Mouse (Mus musculus): ENCODE measurements around the gene Aldoart2.
A peak's percentile ranks its signal among the peaks of the same experiment; 100 is the strongest.
"Not testable (repeated sequence)": the region's sequence is repeated elsewhere in the genome, so short reads cannot be mapped to it uniquely, and the experiment has no call there.

The Aldoart2 gene

DNA sequence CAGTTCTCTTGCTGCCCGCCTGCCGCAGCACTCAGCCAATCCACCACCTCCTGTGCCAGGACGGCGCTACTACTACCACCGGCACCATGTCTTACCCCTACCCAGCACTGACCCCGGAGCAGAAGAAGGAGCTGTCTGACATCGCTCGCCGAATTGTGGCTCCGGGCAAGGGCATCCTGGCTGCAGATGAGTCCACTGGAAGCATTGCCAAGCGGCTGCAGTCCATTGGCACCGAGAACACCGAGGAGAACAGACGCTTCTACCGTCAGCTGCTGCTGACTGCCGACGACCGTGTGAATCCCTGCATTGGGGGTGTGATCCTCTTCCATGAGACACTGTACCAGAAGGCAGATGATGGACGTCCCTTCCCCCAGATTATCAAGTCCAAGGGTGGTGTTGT is at the start of gene Aldoart2:
TSS of gene Aldoart2 (plus strand) at position 34 of the 400 bp plus-strand sequence.
- DNase-seq, result no peak

- DNase-seq, result peak; percentile 8
Measured at GRCm38 (mm10) chr12:55518061-55518738, 46.8 kb upstream of the Aldoart2 start.

DNA sequence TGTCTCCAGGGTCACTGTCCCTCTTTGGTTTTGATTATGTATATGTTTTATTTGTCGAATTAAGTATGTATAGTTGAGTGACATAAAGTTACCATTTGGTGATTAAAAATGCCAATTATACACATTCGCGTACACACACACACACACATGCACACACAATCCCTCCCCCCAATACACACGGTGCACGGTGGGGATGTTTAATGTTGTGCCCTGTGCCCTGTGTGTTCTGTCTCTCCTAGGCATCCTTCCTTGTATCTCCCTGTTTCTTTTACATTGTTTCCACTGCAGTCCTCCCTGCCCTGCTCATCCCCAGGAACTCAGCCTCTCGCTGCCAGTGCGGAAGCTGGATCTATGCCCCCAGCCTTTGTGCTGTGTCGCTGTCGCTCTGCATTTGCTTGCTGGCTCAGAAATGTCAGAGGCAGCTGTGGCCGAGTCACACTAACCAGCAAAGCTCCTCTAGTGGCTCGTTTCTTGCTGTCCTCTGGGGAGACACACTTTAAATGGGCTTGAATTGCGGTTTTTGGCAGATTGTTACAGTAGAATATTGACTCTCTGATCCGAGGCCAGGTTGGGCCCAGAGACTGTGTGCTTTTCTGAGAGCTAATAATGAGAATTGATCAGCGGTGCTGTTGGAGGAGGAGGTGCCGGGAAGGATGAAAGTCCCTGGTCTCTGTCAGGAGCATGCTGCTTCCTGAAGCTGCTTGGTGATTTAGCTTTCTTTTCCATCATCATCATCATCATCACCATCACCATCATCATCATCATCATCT is 37.9 kb upstream of the Aldoart2 start:
- DNase-seq, result no peak

DNA sequence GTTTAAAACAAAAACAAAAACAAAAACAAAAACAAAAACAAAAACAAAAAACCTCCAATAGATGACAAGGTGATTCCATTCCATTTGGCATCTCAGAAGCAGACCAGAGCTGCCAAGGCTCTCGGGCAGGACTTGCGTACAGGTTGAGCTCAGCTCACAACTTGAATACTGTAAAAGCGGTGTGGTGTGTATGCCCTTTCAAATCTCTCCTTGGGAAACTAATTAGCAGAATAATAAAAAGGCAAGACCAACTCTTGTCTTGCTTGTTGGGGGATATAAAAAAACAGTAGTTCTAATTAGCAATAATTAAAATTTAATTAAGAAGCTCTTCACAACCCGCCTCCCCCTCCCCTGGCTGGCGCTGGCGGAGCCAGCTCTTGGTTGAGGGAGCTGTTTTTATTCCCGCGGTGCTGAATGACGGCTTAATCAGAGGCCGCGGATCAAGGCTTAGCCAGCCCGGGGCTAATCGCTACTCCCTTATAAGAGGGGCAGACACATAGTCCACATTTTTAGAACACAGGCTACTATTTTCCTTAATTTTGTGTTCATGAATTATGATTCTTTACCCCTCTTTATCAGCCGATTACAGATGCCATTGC is 28.4 kb upstream of the Aldoart2 start:
- DNase-seq, result no peak

- DNase-seq, result no peak
Measured at GRCm38 (mm10) chr12:55537742-55538141, 27.3 kb upstream of the Aldoart2 start.

DNA sequence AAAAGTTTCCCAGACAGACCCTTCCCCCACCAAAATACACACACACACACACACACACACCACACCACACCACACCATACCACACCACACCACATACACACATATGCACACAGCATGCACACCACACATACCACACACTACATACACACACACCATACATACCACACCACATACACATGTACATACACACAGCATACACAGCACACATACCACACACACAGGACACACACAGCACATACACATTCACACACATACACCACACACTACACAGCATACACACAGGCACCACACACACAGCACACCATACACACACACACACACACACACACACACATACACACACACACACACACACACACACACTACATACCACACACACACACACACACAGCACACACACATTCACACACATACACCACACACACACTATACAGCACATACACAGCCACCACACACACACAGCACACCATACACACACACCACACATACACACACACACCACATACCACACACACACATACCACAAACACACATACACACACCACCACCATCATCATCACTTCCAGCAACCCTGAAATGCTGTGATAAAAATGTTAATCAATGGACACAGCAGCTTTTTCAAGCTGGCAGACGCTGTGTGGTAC is 26.6 kb upstream of the Aldoart2 start:
- no peak for DNase-seq

DNA sequence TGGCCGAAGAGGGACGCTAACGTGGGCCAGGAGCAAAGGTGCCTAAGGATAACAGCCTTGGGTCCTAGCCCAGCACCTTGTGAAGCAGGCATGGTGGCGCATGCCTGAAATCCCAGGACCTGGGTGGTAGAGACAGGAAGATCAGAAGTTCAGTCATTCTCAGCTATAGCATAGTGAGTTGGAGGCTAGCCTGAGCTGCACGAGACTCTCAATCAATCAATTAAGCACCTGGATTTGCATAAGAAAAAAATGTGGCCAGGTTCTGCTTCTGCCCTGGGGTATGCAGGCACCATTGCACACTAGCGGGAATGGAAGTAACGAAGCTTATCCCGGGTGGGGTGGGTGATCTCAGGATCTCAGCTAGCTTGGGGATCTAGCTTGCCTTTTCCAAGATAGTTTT is 25.9 kb upstream of the Aldoart2 start:
- no peak for DNase-seq

DNA sequence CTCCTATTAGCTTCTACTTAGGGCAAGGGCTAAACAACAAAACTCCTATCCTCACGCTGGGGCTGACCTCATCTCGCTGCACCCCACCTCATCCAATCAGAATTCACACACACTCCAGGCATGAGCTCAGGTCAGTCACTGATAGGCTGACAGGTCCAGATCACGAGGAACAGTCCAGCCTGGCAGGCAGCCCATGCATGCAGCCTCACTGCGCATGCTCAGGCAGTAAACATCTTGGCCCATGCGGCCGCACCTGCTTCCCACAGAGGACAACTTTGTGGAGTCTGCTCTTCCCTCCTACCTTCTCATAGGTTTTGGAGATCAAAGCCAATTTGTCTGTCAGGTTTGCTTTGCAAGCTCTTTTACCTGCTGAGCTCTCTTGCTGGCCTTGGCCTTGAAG is 10.1 kb upstream of the Aldoart2 start:
- DNase-seq, result not testable (repeated sequence)

- no peak for DNase-seq
Measured at GRCm38 (mm10) chr12:55557866-55558265, 7.2 kb upstream of the Aldoart2 start.

DNA sequence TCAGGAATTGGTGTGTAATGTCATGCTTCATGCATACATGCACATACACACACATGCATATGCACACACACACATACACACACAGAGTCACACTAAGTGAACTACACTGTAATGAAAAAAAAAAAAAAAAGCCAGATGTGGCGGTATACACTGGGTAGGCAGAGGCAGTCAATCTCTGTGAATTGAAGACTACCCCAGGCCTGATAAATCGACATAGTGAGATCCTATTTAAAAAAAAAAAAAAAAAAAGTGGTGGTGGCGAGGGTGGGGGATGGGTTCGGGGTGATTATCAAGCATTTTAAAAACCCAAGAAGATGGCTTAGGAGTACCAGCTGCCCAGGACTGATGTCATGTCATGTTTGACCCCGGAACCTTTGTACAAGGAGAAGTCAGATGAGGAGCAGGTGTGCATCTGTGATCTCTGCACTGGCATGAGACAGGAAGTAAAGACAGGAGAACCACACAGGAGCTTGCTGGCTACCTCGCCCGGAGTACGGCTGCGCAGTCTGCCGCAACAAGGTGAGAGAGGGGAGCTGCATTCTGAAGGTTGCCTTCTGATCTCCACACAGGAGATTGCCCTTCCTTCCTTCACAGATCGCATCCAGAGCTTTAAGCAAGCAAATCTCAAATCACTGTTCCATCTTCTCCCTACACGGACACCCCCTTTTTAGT is 5.7 kb upstream of the Aldoart2 start:
- DNase-seq, result no peak

DNA sequence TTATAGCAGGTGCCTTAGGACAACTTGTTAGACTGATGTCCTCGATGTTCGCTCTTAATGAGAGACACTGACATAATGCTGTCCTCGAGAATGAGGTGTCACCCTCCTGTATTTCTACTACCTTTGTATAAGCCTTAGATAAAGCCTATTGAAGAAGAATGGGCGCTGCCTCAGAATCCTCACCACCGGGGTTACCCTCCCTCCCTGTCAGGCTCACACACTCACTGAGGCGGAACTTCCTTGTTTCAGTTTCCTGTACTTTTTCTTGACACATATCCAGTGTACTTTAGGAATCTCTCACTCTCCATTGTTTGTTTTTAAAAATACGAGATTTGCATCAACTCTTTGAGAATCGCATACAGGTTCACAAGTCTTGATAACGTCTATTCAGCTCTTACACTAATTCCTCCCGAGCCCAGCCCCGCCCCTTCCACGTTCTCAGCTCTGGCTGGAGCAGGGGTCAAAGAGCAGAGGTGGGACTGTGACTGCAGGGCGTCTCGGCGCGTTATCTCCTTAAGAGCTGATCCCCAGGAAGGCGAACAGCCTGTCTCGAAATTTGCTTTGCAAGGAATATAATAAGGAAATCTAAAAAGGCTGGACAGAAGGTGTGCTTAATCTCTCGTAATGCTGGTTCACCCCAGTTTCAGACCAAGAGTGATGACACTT is 4.9 kb upstream of the Aldoart2 start:
- DNase-seq, result no peak

GRCm38 (mm10) chr12:55563742-55564141 is 1.3 kb upstream of the Aldoart2 start:
- DNase-seq, result no peak

- no peak for DNase-seq
Measured at GRCm38 (mm10) chr12:55564187-55564963, 664 bp upstream of the Aldoart2 start.

- no peak for DNase-seq
Measured at GRCm38 (mm10) chr12:55565867-55566266, 828 bp downstream of the Aldoart2 start.

DNA sequence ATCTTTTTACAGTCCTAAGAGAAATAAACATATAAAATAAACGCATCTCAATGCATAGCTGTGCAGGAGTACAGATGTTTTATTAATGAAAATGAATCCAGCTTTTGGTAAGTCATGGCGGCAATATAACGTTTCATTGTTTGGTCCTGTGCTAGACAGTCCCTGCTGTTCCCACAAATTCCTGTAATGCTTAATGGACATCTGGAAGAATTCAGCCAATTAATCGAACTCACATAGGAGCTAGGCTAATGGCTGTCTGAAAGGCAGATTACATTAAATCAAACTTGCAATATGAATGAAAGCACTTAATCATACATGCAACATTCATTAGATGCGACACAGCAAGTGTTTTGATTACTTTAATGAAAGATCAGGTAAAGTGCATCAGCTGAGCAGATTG is 1.8 kb downstream of the Aldoart2 start:
- DNase-seq, result no peak

DNA sequence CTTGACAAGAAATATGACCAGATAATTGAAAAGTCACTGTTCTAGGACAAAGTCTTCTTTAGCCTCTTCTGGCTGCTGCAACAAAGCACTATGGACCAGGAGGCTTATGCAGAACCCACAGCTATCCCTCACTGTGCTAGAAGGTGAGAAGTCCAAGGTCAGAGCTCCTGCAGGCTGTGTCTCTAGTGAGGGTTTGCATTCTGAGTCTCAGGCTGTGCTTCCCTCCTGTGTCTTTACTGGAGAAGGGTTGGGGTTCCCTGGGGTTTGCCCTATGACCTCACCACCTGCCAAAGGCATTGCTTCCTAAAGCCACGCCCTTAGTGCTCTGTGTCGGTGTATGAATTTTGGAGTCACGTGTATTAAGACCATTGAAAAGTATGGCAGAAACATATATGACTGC is 3.4 kb downstream of the Aldoart2 start:
- no peak for DNase-seq

GRCm38 (mm10) chr12:55569676-55570075 is 4.6 kb downstream of the Aldoart2 start:
- no peak for DNase-seq

DNA sequence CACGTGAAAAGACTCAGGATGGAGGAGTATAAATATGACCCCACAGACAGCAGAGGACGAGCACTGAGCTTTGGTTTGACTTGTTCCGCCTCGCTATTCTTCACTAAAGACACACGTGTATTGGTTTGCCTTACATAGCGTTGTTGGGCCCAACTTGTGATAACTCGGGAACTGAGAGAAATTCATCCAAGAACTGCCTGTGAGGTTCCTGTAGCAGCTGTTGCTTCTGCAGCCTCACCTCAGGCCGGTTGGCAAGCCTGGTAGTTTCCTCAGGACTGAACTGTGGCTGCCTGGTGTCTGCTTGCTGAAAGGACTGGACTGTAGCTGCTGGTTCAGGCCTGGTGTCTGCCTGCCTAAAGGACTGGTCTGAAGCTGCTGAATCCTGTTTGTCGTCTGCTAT is 5.6 kb downstream of the Aldoart2 start:
- no peak for DNase-seq

DNA sequence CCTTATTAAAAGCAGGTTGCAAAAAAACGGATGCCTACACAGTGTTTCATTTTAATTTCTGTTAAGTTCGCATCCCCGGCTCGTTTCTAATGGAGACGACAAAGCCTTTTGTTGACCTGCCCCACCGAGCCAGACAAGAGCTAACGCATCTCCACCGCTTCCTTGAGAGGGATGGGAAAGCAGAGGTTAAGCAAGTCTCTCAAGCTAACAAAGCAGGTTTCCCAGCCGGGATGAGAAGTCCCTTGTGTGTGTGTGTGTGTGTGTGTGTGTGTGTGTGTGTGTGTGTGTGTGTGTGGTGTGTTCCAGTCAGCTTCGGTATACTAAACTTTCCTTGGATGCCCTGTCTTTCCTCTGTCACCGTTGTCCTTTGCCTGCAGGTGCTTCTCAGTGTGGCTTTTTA is 6.1 kb downstream of the Aldoart2 start:
- no peak for DNase-seq

- DNase-seq, result no peak
Measured at GRCm38 (mm10) chr12:55571661-55572060, 6.6 kb downstream of the Aldoart2 start.

DNA sequence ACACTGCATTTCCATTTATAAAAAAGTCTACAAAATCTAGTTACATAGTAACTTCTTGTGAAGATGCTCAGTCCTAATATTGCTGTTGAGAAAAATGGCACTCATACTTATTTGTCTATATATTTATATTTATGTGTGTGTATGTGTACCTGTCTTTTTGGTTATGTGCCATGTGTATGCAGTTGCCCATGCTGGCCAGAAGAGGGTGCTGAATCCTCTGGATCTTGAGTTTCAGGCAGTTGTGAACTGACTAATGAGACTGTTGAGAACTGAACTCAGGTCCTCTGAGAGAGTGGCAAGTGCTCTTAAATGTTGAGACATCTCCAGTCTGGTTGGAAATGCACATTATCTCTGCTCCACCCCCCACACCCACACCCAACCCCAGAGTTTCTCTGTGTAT is 8.1 kb downstream of the Aldoart2 start:
- no peak for DNase-seq

DNA sequence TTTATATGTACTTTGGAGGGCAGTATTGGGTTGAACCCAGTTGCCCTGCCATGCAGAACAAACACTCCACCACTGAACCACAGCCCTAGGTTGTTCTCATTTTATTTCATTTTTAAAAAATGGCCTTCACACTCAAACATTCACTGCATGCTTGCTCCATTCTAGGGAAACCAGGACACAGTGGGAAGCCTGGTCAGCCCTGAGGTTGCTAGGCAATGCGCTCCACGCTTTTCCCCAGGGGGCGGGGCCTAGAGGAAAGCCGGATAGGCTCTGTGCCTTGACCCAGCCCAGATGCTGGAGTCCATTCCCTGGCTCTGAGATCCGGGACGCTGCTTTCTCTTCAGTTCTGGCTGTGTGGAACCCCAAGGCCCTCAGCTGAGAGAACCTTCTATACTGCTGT is 8.8 kb downstream of the Aldoart2 start:
- no peak for DNase-seq
